Mouse (Mus musculus): Measurements from ENCODE around the gene Mapk10.

Gene Mapk10

GRCm38 (mm10) chr5:103166755-103167154, 44.4 kb downstream of the Mapk10 start:
- no peak for DNase-seq (ENCODE audit: low spot score in 2 of 2)

GRCm38 (mm10) chr5:103164022-103164421, 47.1 kb downstream of the Mapk10 start:
- no peak for DNase-seq (ENCODE audit: low spot score in 2 of 2)

GRCm38 (mm10) chr5:103161574-103161973, 49.6 kb downstream of the Mapk10 start:
- DNase-seq (ENCODE audit: low spot score in 2 of 2), result no peak

GRCm38 (mm10) chr5:103161196-103161540, 50.0 kb downstream of the Mapk10 start:
- DNase-seq (ENCODE audit: low spot score in 2 of 2), result peak; percentile 28 to 50

- DNase-seq (ENCODE audit: low spot score in 2 of 2), result no peak
These were observed 50.6 kb downstream of the Mapk10 start for GRCm38 (mm10) chr5:103160314-103161195.

- DNase-seq (ENCODE audit: low spot score in 2 of 2), result no peak
These were observed 70.2 kb downstream of the Mapk10 start for GRCm38 (mm10) chr5:103140935-103141334.

GRCm38 (mm10) chr5:103134839-103135238, 76.3 kb downstream of the Mapk10 start:
- DNase-seq (ENCODE audit: low spot score in 2 of 2), result no peak

- DNase-seq (ENCODE audit: low spot score in 2 of 2), result no peak
These were observed 77.5 kb downstream of the Mapk10 start for GRCm38 (mm10) chr5:103133626-103134025.

GRCm38 (mm10) chr5:103132814-103133213, 78.3 kb downstream of the Mapk10 start:
- DNase-seq (ENCODE audit: low spot score in 2 of 2), result no peak

- DNase-seq (ENCODE audit: low spot score in 2 of 2), result no peak
These were observed 91.5 kb downstream of the Mapk10 start for GRCm38 (mm10) chr5:103119618-103120017.

GRCm38 (mm10) chr5:103115571-103115970, 95.6 kb downstream of the Mapk10 start:
- no peak for DNase-seq (ENCODE audit: low spot score in 2 of 2)

- no peak for DNase-seq (ENCODE audit: low spot score in 2 of 2)
These were observed 98.7 kb downstream of the Mapk10 start for GRCm38 (mm10) chr5:103112471-103112870.

- no peak for DNase-seq (ENCODE audit: low spot score in 2 of 2)
These were observed 101.7 kb downstream of the Mapk10 start for GRCm38 (mm10) chr5:103109409-103109808.

GRCm38 (mm10) chr5:103105441-103106414, 105.4 kb downstream of the Mapk10 start:
- DNase-seq (ENCODE audit: low spot score in 2 of 2), result peak; percentile 32 to 41

GRCm38 (mm10) chr5:103104082-103104481, 107.1 kb downstream of the Mapk10 start:
- no peak for DNase-seq (ENCODE audit: low spot score in 2 of 2)

GRCm38 (mm10) chr5:103102876-103103393, 108.2 kb downstream of the Mapk10 start:
- DNase-seq (ENCODE audit: low spot score in 2 of 2), result no peak

- no peak for DNase-seq (ENCODE audit: low spot score in 2 of 2)
These were observed 109.0 kb downstream of the Mapk10 start for GRCm38 (mm10) chr5:103102176-103102575.

GRCm38 (mm10) chr5:103094166-103094565, 117.0 kb downstream of the Mapk10 start:
- peak; percentile 28 to 45 for DNase-seq (ENCODE audit: low spot score in 2 of 2)

GRCm38 (mm10) chr5:103085844-103086243, 125.3 kb downstream of the Mapk10 start:
- no peak for DNase-seq (ENCODE audit: low spot score in 2 of 2)

GRCm38 (mm10) chr5:103075451-103075850, 135.7 kb downstream of the Mapk10 start:
- DNase-seq (ENCODE audit: low spot score in 2 of 2), result no peak

- DNase-seq (ENCODE audit: low spot score in 2 of 2), result no peak
These were observed 138.8 kb downstream of the Mapk10 start for GRCm38 (mm10) chr5:103072200-103072825.
